Mouse (Mus musculus) layer of hippocampus, adult 9-11 months (tissue): ENCODE data around the gene Pds5b.
"Not testable (repeated sequence)": the region's sequence is repeated elsewhere in the genome, so short reads cannot be mapped to it uniquely, and the experiment has no call there.

ENCODE experiments used
- DNase-seq: peaks from one replicate; pipeline ENCODE4 v3.0.0; 2022

The Pds5b gene

DNA sequence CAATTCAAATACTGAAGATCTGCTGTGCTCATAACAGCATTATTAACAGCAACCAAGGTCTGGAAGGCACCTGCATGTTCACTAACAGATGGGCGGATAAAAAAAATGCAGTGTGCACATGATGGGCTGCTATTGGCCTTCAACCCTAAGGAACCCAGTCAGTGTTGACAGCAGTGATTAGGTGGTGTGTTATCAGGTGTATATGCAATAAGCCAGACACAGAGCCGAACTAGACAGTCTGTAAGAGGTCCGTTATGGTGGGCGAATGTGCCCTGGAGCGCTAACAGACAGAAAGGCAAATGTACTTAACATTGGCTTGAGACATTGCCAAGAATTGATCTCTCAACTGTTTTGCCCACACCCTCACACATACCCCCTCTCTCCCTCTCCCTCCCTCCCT lies 156.0 kb downstream of the Pds5b start:
- no peak for DNase-seq

DNA sequence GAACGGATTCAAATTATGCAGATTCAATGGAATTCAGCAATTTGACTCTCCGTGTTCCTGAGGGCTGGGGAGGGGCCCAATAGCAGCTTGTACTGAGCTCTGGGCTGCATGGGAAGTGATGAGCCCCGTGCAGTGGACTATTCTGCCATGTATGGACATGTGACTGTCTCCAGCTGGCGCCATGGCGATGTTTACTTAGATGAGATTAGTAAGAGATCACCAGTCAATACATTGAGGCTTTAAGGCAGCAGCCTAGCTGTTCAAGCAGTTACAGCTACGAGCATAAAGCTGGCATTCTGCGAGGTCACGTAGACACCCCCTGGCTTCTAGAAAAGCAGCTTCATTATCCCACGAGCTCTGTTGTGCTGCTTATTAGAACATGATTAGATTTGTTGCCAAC lies 157.2 kb downstream of the Pds5b start:
- no peak for DNase-seq

DNA sequence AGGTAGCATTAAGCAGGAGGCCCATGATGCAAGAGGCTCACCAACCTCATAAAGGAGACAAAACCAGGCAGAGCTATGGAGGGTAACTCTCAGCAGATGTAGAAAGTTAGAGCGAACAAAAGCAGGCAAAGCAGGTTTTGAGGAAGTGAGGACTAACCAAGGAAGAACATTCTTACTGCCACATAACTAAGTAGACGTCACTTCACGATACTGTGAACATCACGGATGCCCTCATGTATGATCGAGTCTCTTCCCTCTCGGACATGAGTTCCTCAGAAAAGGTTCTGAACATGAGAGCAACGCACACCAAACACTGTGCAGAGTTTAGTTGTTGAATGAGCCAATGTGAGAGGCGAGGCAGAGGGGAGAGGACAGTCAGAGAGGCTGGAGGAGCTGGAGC lies 163.2 kb downstream of the Pds5b start:
- DNase-seq, result no peak

DNA sequence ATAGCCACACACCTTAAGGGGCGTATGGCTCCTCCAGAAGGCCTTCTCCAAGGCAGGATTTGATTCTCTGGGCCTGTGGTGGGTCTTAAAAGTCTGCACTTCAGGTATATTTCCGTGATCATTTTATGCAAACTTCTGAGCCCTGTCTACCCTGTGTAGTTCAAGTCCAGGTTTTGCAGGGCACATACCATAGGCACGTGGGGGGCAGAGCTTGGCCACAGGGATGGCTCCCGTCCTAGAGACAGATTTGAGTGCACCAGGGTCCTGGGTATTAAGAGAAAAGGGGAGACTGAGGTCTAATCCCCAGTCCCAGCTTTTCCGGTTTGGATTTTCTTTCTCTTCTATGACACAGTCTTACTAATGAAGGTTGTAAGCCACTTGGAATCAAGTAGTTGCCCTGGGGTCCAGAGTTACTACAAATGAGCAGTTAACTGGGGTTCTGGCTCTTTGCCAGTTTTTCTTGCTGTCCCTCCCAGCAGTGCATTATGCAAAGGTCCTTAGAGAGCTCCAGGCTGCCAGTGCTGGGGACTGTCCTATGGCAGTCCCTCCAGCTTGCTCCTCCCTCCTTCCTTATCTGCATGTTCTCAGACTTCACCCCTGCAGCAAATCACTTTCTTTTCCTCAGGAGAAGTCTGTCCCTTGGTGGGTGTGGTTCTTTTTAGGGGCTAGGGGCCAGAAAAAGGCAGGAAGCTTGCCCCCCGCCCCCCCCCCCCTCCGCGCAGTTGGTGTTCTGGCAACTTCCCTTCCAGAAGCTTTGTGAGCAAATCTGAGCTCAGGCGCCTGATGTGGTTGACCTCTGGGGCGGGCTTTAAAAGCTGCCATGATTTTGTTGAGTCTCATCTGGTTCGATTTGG lies 166.4 kb downstream of the Pds5b start:
- no peak for DNase-seq

DNA sequence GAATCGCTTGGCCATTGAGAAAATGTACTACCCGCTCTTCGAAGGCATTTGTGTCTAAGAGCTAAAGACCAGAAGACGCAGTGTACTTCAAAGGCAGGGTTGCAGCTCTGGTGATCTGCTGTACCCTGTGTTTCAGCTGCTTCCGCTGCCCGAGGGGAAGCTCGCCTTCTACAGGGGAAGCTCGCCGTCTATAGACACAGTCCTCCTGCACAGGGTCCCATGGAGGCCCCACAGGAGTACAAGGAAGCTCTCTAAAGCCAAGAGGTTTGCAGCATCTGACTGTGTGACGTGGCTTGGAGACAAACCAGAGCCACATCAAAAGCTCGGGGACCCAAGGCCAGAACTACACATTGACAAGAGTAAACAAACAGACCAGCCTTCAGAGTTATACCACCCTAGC lies 167.1 kb downstream of the Pds5b start:
- DNase-seq, result no peak

DNA sequence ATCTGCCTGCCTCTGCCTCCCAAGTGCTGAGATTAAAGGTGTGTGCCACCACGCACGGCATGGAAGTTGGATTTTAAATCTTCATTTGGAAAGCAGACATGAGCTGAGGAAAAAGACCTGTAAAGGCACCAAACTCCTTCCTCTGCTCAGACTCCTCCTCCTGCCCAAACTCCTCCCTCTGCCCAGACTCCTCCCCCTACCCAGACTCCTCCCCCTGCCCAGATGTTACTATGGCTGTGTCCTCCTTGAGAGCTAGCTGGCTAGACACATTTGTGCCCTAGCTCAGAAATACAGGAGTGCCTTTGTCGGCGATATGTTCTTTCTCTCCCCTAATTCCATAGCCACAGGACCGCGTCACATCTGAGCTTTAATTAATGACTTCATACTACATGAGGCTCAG lies 172.4 kb downstream of the Pds5b start:
- DNase-seq, result no peak

DNA sequence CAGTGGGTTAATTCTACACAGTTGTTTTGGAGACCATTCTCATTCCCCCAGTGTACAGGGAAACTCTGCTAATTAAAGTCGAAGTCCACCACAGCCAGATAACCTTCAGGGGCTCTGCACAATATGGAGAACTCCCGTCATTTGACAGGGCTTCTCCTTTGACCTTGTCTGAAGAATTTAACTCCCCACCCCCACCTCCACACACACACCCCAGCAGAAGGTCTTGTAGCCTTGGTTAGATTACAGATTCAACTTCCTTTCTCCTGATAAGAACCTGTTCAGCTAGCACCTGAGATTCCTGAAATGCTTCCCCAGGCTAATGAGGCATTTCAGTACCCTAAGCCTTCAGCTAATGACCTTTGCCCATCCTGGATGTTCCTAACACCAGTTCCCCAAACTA lies 177.3 kb downstream of the Pds5b start:
- DNase-seq, result no peak

DNA sequence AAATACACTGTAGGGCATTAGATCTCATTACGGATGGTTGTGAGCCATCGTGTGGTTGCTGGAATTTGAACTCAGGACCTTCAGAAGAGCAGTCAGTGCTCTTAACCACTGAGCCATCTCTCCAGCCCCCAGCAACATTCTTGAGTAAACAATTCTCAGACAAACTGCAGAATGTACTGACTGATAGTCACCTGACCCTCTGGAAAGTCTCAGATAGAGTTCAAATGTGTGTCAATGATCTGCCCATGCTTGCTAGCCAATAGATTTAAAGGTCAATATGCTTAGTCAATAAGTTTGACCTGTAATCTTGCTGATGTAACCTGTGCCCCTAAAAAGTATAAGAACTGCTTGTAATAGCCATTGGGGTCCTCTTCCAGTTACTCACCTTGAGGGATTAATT lies 178.6 kb downstream of the Pds5b start:
- not testable (repeated sequence) for DNase-seq

DNA sequence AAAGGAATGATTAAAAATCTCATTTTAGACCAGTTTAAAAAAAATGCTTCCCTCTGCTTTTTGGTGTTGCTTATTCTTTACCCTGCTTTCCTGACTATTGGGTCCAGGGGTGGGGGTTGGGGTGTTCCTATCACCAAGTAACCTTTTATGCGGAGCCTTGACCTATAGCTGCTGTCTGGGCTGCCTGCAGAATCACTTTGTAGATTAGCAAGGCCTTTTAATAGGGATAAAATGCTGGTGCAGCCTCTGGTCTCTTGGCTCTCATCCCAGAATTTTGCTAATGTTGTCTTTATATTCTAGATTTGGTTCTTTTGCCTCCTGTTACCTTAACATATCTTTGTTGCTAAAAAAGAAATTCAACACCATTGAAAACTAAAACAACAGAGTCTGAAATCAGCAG lies 181.0 kb downstream of the Pds5b start:
- DNase-seq, result no peak

DNA sequence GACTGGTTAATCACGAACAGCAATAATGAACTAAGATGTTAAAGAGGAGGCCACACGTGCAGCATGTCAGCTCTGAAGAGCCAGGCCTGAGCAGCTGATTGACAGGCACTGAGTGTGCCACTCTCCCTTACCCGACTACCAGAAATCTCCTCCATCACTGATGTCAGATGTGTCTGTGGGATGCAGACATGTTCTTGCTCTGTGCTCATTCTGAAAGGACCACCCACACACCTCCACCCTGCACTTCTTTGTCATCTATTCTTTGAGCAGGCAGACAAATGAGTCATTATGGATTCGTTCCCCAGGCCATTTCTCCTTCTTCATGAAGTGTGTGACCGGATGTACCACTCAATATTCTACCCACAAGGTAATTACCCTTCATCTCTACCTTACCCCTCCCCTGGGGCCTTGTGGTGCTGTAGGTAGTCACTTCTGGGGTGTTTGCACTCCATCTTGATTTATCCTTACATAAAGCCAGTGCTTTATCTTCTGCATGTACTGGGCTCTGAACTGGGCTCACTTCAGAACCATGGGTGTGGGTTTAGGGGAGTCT lies 186.2 kb downstream of the Pds5b start:
- DNase-seq, result peak; percentile 82
